Mouse (Mus musculus) kidney, postnatal 25 days (tissue): ENCODE data around the gene Mvb12a.

Experiments used
- DNase-seq, 2 experiments: peaks; one replicate each; pipeline ENCODE4 v3.0.0; 2021; ENCODE audit warnings: mixed read lengths in 2 of 2

Mvb12a gene

GRCm38 (mm10) chr8:71567587-71567986 lies 24.9 kb downstream of the Mvb12a start:
- no peak for DNase-seq

- peak; percentile 91 to 96 for DNase-seq
These were observed 25.7 kb downstream of the Mvb12a start, which contains the start of gene Slc27a1 for GRCm38 (mm10) chr8:71568387-71568937. Gene Slc27a1 (plus strand): TSS chr8:71568882.

- DNase-seq: no peak
These were observed 26.2 kb downstream of the Mvb12a start for GRCm38 (mm10) chr8:71568941-71569340.

DNA sequence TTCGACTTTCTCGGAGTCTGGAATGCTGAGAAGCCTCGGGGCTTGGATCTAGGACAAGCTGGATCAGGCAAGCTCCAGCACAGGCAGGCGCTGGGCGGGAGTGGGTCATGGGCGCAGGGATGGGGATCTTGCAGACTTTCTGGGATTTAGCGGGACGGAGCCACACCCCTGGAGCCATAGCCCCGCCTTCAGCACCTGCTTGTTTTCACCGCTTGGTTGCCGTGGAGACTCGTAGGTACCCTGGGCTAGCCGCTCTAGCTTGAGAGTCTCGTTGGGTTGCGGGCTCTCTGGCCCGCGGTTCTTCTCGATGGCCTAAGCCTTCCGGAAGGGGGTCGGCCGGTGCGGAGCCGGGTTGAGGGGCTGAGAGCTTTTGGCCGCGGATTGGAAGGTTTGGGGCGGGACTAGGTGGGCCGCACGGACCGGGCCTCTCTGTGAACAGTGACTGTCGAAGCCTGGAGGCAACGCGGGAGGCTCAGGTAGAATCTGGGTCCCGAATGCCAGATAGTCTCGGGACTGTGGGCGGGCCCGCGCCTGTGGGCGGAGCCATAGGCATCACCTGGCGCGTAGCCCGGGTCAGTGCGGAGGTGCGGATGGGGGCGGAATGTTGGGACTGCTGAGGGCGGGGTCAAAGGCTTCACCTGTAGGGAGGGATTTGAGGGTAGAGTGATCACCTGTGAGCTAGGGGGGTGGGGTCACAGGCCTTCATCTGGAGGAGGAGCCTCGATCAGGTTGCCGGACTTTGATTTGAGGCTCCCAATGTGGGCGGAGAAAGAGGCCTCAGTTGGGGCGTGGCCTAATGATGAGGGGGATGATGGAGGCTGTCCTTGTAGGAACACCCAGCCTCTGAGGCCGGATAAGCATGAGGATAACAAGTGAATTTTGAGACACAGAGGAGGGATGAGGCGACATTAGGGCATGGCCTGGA lies 26.9 kb downstream of the Mvb12a start:
- DNase-seq: peak; percentile 95 to 98

DNA sequence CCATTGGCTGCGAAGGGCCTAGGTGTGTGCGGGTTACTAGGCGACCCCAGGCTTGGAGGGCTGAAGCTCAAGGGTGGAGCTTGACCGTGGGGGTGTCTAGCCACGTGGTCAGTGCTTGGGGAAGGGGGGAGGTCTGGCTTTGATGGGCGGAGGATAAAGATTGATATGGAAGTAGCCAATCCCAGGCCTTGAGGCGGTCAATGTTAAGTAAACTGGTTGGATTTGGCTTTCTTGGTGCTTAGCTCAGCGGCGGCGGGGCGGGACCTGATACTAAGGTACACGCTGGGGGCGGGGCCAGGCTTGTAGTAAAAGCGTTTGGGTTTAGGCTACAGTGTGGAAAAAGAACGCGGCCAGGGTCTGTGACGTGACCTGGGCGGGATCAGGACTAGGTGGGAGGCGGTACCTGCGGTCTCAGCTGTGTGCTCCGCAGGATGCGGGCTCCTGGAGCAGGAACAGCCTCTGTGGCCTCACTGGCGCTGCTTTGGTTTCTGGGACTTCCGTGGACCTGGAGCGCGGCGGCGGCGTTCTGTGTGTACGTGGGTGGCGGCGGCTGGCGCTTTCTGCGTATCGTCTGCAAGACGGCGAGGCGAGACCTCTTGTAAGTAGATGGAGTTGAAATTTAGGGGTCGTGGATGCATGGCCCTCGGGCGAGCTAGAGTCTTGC lies 27.7 kb downstream of the Mvb12a start:
- peak; percentile 99 for DNase-seq

DNA sequence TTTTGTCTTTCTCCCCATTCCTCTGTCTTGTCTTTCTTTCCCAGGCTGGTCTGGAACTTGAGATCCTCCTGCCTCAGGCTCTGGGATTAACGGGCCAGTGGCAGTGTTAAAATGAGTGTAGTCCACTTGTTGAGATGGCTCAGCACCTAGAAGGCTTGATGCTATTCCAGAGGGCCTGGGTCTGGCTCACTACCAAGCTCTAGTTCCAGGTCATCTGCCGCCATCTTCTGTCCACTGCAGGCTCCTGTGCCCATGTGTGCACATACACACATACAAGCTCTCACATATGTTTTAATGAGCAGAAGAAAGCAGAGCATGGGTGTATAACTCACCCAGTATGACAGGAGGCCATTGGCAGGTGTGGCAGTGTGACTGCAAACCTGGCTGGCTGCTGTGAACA lies 29.4 kb downstream of the Mvb12a start:
- DNase-seq: no peak

DNA sequence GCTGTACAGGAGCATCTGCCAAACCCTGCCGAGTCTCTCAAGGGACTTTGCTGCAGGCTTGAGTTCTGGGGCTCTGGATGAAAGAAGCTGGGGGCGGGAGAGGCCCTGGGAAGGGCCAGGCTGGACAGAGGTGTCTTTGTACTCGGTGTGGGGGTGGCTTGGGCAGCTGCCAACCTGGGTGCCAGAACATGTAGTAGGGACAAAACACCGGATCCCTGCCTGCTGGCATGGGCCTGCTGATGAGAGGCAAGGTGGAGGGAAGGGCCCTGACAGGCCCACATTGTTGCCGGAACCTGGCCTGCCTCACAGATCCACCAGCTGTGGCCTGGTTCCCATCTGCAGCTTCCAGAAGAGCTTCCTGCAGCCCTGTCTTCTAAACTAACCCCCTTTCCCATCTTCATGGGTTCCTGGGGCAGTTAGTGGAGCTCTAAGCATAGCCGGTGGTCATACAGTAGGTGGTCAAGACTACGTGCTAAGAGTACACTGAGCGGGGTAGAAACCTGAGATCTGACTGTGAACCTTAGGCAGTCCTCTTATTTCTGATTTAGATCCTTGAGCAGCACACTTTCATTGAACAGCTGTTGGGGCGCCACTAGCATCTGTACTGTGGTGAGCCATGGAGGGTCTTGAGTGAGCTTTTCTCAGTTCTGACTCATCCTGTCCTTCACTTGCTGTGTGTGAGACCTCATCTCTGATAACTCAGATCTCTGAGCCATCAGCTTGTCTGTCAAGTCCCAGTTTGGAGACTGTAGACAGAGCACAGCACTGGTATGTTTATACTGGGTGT lies 30.3 kb downstream of the Mvb12a start:
- peak; percentile 80 to 91 for DNase-seq

DNA sequence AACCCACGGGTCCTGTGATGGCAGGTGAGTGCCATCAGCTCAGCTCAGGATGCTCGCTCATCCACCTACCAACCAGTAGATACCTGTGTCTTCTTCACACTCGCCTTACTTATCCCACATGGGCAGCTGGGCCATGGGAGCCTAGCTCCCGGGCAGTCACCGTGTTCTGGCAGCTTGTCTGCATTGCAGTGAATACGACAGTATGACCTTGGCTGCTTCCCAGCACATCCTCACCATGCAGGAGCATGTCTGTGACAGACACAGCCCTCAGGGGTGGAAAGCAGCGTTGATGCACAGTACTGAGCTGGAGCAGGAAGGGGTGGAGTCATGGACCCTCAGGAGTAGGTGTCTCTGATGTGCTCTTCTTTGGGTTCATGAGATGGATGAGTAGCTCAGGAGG lies 31.7 kb downstream of the Mvb12a start:
- DNase-seq: no peak

DNA sequence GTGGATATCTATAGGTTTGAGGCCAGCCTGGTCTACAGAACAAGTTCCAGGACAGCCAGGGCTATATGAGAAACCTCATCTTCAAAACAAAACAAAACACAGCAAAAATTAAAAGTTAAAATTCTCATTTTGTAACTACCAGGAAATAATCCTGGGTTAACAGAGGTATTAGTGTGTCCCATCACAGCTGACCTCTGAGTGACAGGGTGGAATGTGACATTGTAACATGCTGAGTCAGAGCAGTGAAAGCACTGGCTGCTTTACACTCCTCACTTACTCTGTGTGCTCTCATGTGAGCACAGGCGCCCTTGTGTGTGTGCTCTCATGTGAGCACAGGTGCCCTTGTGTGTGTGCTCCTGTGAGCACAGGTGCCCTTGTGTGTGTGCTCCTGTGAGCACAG lies 32.3 kb downstream of the Mvb12a start:
- DNase-seq: no peak

DNA sequence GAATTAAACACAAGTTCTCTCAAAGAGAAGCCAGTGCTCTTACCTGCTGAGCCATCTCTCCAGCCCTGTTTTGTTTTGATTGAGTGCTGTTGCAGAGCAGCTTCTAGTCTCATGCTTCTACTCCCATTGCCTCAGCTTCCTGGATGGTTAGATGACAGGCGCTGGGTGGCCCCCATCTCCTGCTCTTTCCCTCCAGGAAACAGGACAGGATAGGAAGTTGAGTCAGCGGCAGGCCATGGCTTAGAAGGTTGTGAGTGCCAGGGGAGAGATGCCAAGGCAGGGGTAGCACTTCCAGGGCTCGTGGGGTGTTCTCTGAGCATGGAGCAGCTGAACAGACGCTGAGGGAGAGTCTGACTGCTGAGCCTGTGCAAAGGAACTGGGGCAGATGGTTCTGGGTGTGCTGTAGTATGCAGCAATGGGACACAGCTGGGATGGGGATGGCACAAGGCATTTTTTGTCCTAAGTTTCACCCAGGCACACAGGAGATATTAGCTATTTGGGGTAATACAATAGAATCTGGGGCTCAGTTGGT lies 35.2 kb downstream of the Mvb12a start:
- no peak for DNase-seq

DNA sequence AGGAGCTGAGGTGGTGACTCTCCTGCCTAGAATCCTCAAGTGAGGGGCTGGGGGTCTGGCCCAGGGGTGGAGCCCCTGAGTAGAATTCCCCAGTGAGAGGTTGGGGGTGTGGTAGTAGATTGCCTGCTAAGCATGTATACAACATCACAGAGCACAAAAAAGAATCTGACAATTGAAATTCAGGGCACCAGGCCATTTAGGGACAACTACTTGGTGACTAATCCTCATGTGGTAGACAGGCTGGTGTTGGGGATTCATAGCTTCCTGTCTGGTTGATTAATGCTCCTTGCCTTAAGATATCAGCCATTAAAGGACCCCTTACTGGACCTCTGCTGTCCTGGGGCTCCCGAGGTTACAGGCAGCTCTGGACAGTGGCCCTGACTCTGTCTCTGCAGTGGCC lies 36.3 kb downstream of the Mvb12a start:
- no peak for DNase-seq

- no peak for DNase-seq
These were observed 36.8 kb downstream of the Mvb12a start for GRCm38 (mm10) chr8:71579476-71579875.

- no peak for DNase-seq
These were observed 37.5 kb downstream of the Mvb12a start for GRCm38 (mm10) chr8:71580201-71580600.

DNA sequence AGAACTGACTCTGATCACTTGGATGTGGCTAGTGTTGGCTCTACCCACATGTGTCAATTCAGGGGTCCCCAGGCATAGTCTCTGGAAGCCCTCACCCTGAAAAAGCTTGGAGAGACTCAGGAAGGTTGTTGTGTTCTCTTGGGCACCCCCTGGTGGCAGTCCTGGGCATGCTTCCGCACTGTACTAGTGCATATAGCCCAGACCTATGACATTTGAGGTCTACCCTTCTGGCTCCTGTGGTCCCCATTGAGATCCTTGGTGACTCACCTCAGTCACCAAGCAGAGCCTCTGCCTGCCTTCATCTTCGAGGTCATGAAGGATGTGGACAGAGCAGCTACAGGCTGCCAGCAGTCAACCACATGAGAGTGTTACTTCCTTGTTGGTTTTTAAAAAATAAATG lies 44.2 kb downstream of the Mvb12a start:
- DNase-seq: peak; percentile 70 to 77

GRCm38 (mm10) chr8:71588762-71589161 lies 46.0 kb downstream of the Mvb12a start:
- no peak for DNase-seq

GRCm38 (mm10) chr8:71591017-71591416 lies 48.3 kb downstream of the Mvb12a start:
- DNase-seq: peak in 1 of 2 experiments; percentile 31

DNA sequence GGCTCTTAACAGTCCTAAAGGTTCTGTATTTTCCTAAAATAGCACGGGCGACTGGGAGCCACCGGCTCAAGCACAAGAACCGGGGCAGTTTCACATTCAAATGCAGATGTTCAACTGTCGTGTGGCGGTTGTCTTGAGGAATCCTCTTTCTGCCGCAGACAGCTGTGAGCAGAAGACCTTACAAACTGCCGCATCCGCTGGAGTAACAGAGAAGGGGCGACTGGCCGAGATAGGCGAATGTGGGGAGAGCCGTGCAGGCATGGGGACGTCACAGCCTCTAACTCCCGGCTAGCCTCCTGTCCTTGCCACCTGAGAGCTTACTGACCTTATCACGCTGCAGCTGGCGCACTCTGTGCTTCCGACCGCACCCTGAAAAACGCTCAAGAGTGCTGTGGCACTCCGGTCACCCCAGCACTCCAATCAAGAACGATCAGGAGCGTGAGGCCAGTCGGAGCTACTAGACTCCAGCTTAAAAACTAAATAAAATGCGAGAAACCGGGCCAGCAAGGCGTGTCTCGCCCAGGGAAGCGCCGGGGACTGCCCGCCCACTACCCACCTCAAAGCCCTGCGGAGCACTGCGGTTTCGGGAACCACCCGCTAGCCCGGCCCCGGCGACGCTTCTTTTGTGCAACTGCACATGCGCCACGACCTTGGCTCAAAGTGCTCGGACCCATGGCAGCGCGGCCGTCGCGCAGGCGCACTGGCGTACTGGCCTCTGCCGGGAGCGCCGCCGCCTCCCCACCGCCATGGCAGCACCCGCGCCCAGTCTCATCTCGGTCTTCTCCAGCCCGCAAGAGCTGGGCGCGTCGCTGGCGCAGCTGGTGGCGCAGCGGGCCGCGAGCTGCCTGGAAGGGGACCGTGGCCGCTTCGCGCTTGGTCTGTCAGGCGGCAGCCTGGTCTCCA lies 49.0 kb downstream of the Mvb12a start, which contains the start of gene Pgls:
Gene Pgls (plus strand): TSS at position 706 of the 903 bp plus-strand sequence.
- DNase-seq: peak; percentile 96 to 98

DNA sequence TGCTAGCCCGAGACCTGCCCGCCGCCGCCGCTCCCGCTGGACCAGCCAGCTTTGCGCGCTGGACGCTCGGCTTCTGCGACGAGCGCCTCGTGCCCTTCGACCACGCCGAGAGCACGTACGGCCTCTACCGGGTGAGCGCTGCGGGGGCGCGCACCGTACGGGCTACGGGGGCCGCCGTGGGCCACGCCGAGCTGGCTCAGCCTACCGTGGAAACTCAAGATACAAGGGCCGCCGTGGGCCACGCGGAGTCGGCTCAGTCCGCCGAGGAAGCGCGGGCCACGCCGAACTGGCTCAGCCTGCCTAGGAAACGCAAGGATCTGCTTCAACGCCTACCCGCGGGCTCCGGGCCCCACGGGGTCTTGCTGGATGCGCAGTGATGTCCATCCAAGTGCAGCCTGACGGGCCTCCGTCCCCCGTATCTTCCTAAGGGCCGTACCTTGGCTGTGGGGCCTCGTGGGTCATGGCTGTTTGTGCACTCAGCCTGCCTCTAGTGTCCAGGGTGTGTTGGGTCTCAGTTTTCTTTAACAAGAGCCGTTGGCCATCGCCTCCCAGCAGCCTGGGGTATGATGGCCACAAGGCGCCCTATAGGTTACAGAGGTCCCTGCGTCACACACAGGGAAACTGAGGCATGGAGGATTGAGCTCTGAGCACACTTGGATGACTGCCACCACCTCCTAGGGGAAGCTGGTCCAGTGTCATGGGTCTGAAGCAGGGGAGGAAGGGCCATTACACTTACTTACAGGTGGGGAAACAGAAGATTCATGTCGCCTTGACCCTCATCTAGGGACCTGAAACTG lies 49.9 kb downstream of the Mvb12a start:
- peak; percentile 80 to 93 for DNase-seq

GRCm38 (mm10) chr8:71593556-71594323 lies 51.0 kb downstream of the Mvb12a start:
- peak; percentile 34 to 48 for DNase-seq

DNA sequence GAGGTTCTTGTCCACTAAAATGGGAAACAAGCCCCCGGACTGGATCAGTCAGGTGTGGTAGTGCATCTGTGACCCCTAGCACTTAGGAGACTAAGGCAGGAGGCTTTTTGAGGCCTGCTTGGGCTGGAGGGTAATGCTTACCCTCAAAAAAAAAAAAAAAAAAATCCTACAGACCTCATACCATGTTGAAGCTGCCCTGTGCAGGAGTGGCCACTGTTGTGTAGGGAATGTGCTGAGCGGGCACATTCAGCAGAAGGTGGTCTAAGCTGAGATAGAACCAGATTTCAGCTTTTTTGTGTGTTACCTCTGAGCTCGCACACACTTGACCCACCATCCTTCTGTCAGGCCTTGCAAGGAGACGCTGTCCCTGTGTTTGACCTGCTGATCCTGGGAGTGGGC lies 51.6 kb downstream of the Mvb12a start:
- no peak for DNase-seq
